Mouse (Mus musculus) kidney, postnatal 0 days (tissue): ENCODE data around the gene Plcl1. TPM values are rescaled to one million over a fixed set of nuclear protein-coding genes. Genes with fewer than 3 reads are reported as not detected.

Experiments
- ATAC-seq: fragments of 200-750 bp; cut with Nextera tagmentation; replicated peaks from 2 replicates; pipeline ENCODE4 v1.8.0; 2017; ENCODE audit warnings: low read depth, moderate number of reproducible peaks, moderate TSS enrichment, moderate library complexity; ENCODE audit not compliant: low FRiP score
- DNase-seq: peaks from one replicate; pipeline ENCODE4 v3.0.0-alpha.2; 2016; ENCODE audit warnings: low spot score
- H3K27ac ChIP-seq: fragments of 300-500 bp; sonication (generic); 2 replicates; pipeline ENCODE4 v1.5.1; 2014; ENCODE audit warnings: mild to moderate bottlenecking
- H3K27me3 ChIP-seq: fragments of 300-500 bp; sonication (generic); 2 replicates; pipeline ENCODE4 v1.6.1; 2014; ENCODE audit warnings: low read length, mixed read lengths; ENCODE audit not compliant: insufficient read depth
- H3K36me3 ChIP-seq: fragments of 300-500 bp; sonication (generic); 2 replicates; pipeline ENCODE4 v1.6.1; 2014; ENCODE audit warnings: low read length, mixed read lengths; ENCODE audit not compliant: insufficient read depth
- H3K4me1 ChIP-seq: fragments of 300-500 bp; sonication (generic); replicated peaks from 2 replicates; pipeline ENCODE4 v1.6.1; 2014; ENCODE audit warnings: antibody characterized with exemption, low read length, mixed read lengths; ENCODE audit not compliant: insufficient read depth
- H3K4me2 ChIP-seq: fragments of 300-500 bp; sonication (generic); 2 replicates; pipeline ENCODE4 v1.6.1; 2014; ENCODE audit warnings: mild to moderate bottlenecking, low read length, moderate library complexity, mixed read lengths
- H3K4me3 ChIP-seq: fragments of 300-500 bp; sonication (generic); replicated peaks from 2 replicates; pipeline ENCODE4 v1.5.1; 2014; ENCODE audit warnings: low read depth, low read length
- H3K9ac ChIP-seq: fragments of 300-500 bp; sonication (generic); 2 replicates; pipeline ENCODE4 v1.6.1; 2014; ENCODE audit warnings: low read depth, low read length
- H3K9me3 ChIP-seq: fragments of 300-500 bp; sonication (generic); replicated peaks from 2 replicates; pipeline ENCODE4 v1.6.1; 2016; ENCODE audit warnings: low read length, inconsistent platforms, mixed read lengths
- CTCF ChIP-seq: IDR thresholded peaks from 2 replicates; pipeline ENCODE4 v1.5.1; 2016; ENCODE audit warnings: antibody characterized with exemption, low read depth, mild to moderate bottlenecking, moderate library complexity
- WGBS: fragments of 180-500 bp; shearing (Covaris S2); extraction: QIAGEN DNeasy Blood & Tissue Kit; methylation state at CpG from one replicate; pipeline ENCODE4 v1.1.7; 2014; 5-methylcytosine and 5-hydroxymethylcytosine counted together
- polyA plus RNA-seq: library from polyadenylated mRNA; unstranded; fragments of >200 nt; fragmentation: Nextera tagmentation; extraction: Ambion mirVana; gene quantifications from 2 replicates; pipeline ENCODE4 v1.2.1, GENCODE M21; 2015

Plcl1 gene
- polyA plus RNA-seq, 1 experiment from 2014 or later: 4.2 TPM

DNA sequence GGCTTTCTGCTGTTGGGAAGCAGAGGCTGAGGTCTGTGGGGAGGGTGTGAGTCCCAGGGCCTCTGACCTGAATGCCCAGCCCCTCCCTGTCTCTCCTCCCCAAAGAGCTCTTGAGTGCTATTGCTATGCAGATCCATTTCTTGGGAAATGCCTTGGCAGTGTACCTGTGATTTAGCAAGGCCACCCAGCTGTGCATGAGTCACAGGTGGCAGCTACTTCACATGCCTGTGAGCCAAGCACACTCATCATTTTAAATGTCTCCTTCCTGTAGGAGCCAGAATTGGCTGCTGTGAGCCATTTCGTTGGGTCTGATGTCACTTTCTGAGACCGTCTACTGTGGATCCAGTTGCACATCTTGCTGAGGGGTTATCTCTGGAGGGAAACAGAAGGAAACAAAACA, 170.2 kb downstream of the Plcl1 start:
- 11% methylated on average over 2 of the region's 2 CpGs for WGBS
- no peaks in the 10 kb centered on the region for H3K27me3 ChIP-seq
- no peak for TF ChIP-seq CTCF
- H3K27ac ChIP-seq: no peak overlapping the region
- no peak for ATAC-seq
- H3K9me3 ChIP-seq: no peaks in the 10 kb centered on the region
- no peak overlapping the region for H3K4me3 ChIP-seq
- no peaks in the 10 kb centered on the region for H3K36me3 ChIP-seq
- H3K9ac ChIP-seq: no peak overlapping the region
- DNase-seq: no peak
- peaks cover 5% of the 10 kb centered on the region; the same call in 1 of the 2 replicates for H3K4me1 ChIP-seq
- H3K4me2 ChIP-seq: no peak overlapping the region

GRCm38 (mm10) chr1:55581752-55582151, 176.0 kb downstream of the Plcl1 start:
- H3K36me3 ChIP-seq: no peaks in the 10 kb centered on the region
- H3K27me3 ChIP-seq: no peaks in the 10 kb centered on the region
- H3K9ac ChIP-seq: no peak overlapping the region
- WGBS: 56% methylated on average over 2 of the region's 2 CpGs
- TF ChIP-seq CTCF: no peak
- H3K4me3 ChIP-seq: no peak overlapping the region
- ATAC-seq: no peak
- no peak overlapping the region for H3K4me2 ChIP-seq
- 0 out of 2 replicates have a peak, but pooled peaks cover 3% of the 10 kb centered on the region for H3K4me1 ChIP-seq
- no peaks in the 10 kb centered on the region for H3K9me3 ChIP-seq
- H3K27ac ChIP-seq: no peak overlapping the region
- peak; percentile 52 for DNase-seq

- Histone ChIP-seq H3K27me3 (no peaks in the 10 kb centered on the region), H3K4me2 (no peak overlapping the region), H3K4me1 (0 out of 2 replicates have a peak, but pooled peaks cover 3% of the 10 kb centered on the region), H3K4me3 (no peak overlapping the region), H3K36me3 (no peaks in the 10 kb centered on the region), H3K27ac (no peak overlapping the region), H3K9ac (no peak overlapping the region), H3K9me3 (no peaks in the 10 kb centered on the region)
- WGBS: 58% methylated on average over 4 of the region's 4 CpGs
- ATAC-seq (no peak), DNase-seq (no peak)
- TF ChIP-seq CTCF: no peak
Measured at GRCm38 (mm10) chr1:55585441-55585840, 179.7 kb downstream of the Plcl1 start.

DNA sequence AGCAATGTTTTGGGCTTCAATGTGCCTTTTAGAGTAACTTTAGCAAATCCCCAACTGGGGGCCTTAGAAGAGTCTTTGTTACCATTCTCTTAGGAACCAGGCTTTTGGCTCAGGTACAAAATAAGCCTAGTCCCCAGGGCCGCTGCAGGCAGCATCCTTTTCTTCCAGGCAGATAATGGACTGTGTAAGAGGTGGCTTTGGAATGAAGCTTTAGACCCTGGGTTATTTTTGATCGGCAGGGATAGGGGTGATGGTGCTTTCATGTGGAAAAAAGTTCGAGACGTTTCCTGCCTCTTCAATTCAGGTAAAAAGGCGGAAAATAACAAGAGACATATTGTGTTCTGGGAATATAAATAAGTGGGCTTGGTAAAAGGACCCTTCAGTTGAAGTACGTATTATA, 182.4 kb downstream of the Plcl1 start:
- Histone ChIP-seq H3K4me2 (no peak overlapping the region), H3K9me3 (no peaks in the 10 kb centered on the region), H3K4me3 (no peak overlapping the region), H3K9ac (no peak overlapping the region), H3K4me1 (no peaks in the 10 kb centered on the region), H3K27ac (no peak overlapping the region), H3K36me3 (no peaks in the 10 kb centered on the region), H3K27me3 (no peaks in the 10 kb centered on the region)
- ATAC-seq: no peak
- TF ChIP-seq CTCF: no peak
- 57% methylated on average over 6 of the region's 6 CpGs for WGBS
- no peak for DNase-seq

DNA sequence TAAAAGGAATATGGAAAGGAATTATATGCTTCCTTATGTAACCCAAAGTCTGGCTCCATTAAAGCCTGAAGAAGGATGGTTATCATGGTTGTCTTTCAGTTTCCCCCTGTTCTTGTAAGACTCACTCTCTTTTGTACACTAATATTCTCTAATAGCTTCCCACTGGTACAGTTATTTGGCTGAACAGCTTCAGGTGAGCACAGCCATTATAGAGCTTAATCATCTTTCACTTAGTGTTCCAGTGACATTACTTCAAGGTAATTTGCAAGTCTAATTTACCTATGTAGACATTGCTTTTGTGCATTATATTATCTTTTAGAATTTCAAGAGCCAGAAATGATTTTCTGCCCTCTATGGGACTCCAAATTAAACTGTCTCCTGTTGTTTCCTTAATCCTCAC, 184.3 kb downstream of the Plcl1 start:
- Histone ChIP-seq H3K4me3 (no peak overlapping the region), H3K4me2 (no peak overlapping the region), H3K36me3 (no peaks in the 10 kb centered on the region), H3K9ac (no peak overlapping the region), H3K27ac (no peak overlapping the region), H3K9me3 (no peaks in the 10 kb centered on the region), H3K27me3 (no peaks in the 10 kb centered on the region), H3K4me1 (no peaks in the 10 kb centered on the region)
- DNase-seq (no peak), ATAC-seq (no peak)
- TF ChIP-seq CTCF: no peak

DNA sequence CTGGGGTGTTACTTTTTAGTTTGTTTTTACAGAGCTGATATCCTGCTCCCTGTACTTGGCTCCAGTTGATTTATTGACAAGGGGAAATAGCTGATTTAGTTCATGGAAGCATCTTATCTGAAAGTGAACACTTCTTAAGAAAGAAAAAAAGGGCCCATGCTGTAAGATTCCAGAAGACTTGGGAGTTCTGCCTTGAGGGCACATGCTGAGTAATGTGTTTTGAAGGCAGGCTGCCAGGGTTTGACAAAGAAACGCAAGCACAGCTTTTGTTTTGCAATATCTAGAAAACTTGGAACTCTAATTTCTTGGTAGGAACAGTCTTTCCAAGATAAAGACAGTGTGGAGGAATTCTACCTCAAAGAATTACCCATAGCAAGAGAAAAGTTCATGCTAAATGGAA, 194.8 kb downstream of the Plcl1 start:
- Histone ChIP-seq H3K27ac (no peak overlapping the region), H3K4me3 (no peak overlapping the region), H3K9ac (no peak overlapping the region), H3K27me3 (no peaks in the 10 kb centered on the region), H3K4me2 (no peak overlapping the region), H3K4me1 (0 out of 2 replicates have a peak, but pooled peaks cover under 1% of the 10 kb centered on the region), H3K36me3 (no peaks in the 10 kb centered on the region), H3K9me3 (no peaks in the 10 kb centered on the region)
- 45% methylated on average over 1 of the region's 1 CpGs for WGBS
- DNase-seq (peak; percentile 43), ATAC-seq (no peak)
- no peak for TF ChIP-seq CTCF

DNA sequence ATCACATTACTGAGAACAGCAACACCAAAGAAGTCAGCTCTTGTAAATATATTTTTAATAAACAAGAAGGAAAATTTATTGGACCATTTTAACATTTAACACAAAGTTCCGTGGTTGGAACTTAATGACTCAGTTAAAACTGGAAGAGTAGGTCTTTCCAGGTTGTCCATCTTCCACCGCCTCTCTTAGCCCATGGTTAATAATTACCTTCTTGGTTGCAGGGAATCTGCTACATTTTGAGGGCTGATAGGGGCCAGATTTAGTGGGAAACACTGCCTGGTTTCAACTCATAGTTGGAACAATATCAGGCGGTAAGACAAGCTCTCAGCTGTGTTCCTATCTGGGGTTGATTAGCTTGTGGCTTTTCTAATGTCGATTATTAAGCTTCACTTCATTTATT, 198.9 kb downstream of the Plcl1 start:
- H3K9ac ChIP-seq: no peak overlapping the region
- H3K9me3 ChIP-seq: no peaks in the 10 kb centered on the region
- H3K4me3 ChIP-seq: no peak overlapping the region
- no peaks in the 10 kb centered on the region for H3K36me3 ChIP-seq
- no peak for TF ChIP-seq CTCF
- H3K27ac ChIP-seq: no peak overlapping the region; the same call in 1 of the 2 replicates
- H3K4me2 ChIP-seq: no peak overlapping the region
- 0 out of 2 replicates have a peak, but pooled peaks cover 6% of the 10 kb centered on the region for H3K4me1 ChIP-seq
- no peaks in the 10 kb centered on the region for H3K27me3 ChIP-seq
- 58% methylated on average over 4 of the region's 4 CpGs for WGBS
- ATAC-seq (no peak), DNase-seq (no peak)
